Mouse (Mus musculus): ENCODE measurements around the gene Ubqln2.

- TF ChIP-seq CTCF (IDR thresholded peaks at IDR 0.05; ENCODE audit: insufficient read depth, low read depth, low read length) (no peak), POLR2A (IDR thresholded peaks at IDR 0.05; ENCODE audit: insufficient read depth, low read depth, low read length) (no peak)
These were observed 1.4 kb downstream of the Ubqln2 start for GRCm38 (mm10) chrX:153499294-153500046.

Data from olfactory bulb, adult 2 months (tissue).